Mouse (Mus musculus) cerebellum, adult 11-12 months (tissue): ENCODE data around the gene Creb3l2.
A peak's percentile ranks its signal among the peaks of the same experiment; 100 is the strongest.

Source experiments
- DNase-seq: peaks from one replicate; pipeline ENCODE4 v3.0.0; 2022

Gene Creb3l2

GRCm38 (mm10) chr6:37369750-37370149 is 72.2 kb downstream of the Creb3l2 start:
- no peak for DNase-seq

GRCm38 (mm10) chr6:37368281-37368680 is 73.7 kb downstream of the Creb3l2 start:
- DNase-seq = no peak

GRCm38 (mm10) chr6:37366991-37367390 is 75.0 kb downstream of the Creb3l2 start:
- no peak for DNase-seq

GRCm38 (mm10) chr6:37365179-37365578 is 76.8 kb downstream of the Creb3l2 start:
- no peak for DNase-seq

GRCm38 (mm10) chr6:37364361-37364760 is 77.6 kb downstream of the Creb3l2 start:
- no peak for DNase-seq

GRCm38 (mm10) chr6:37360813-37361385 is 81.0 kb downstream of the Creb3l2 start:
- no peak for DNase-seq

GRCm38 (mm10) chr6:37354449-37355179 is 87.3 kb downstream of the Creb3l2 start:
- peak; percentile 20 for DNase-seq

- DNase-seq = no peak
Measured at GRCm38 (mm10) chr6:37353616-37354015, 88.3 kb downstream of the Creb3l2 start.

- DNase-seq = peak; percentile 46
Measured at GRCm38 (mm10) chr6:37351731-37352380, 90.1 kb downstream of the Creb3l2 start.

GRCm38 (mm10) chr6:37350315-37350714 is 91.6 kb downstream of the Creb3l2 start:
- no peak for DNase-seq

GRCm38 (mm10) chr6:37347606-37348005 is 94.3 kb downstream of the Creb3l2 start:
- no peak for DNase-seq

- no peak for DNase-seq
Measured at GRCm38 (mm10) chr6:37338055-37338454, 103.9 kb downstream of the Creb3l2 start.

GRCm38 (mm10) chr6:37336831-37337260 is 105.1 kb downstream of the Creb3l2 start:
- no peak for DNase-seq

- DNase-seq = no peak
Measured at GRCm38 (mm10) chr6:37336381-37336780, 105.6 kb downstream of the Creb3l2 start.

GRCm38 (mm10) chr6:37332846-37333245 is 109.1 kb downstream of the Creb3l2 start:
- DNase-seq = no peak

- DNase-seq = no peak
Measured at GRCm38 (mm10) chr6:37329901-37330864, 111.8 kb downstream of the Creb3l2 start.

GRCm38 (mm10) chr6:37329376-37329775 is 112.6 kb downstream of the Creb3l2 start:
- DNase-seq = no peak

GRCm38 (mm10) chr6:37328671-37329070 is 113.3 kb downstream of the Creb3l2 start:
- DNase-seq = no peak

- no peak for DNase-seq
Measured at GRCm38 (mm10) chr6:37327519-37327918, 114.4 kb downstream of the Creb3l2 start.

GRCm38 (mm10) chr6:37326603-37326955 is 115.4 kb downstream of the Creb3l2 start:
- no peak for DNase-seq

GRCm38 (mm10) chr6:37325906-37326602 is 115.9 kb downstream of the Creb3l2 start:
- no peak for DNase-seq

- no peak for DNase-seq
Measured at GRCm38 (mm10) chr6:37325076-37325475, 116.9 kb downstream of the Creb3l2 start.
